Mouse (Mus musculus) lung, embryonic 15.5 days (tissue): ENCODE data around the gene Myct1. TPM values are rescaled to one million over a fixed set of nuclear protein-coding genes. Genes with fewer than 3 reads are reported as not detected.

Experiments used
- ATAC-seq: fragments of 200-750 bp; cut with Nextera tagmentation; 2 replicates; pipeline ENCODE4 v1.8.0; 2017; ENCODE audit warnings: moderate number of reproducible peaks, borderline replicate concordance; ENCODE audit not compliant: low FRiP score, low TSS enrichment; ENCODE audit errors: extremely low read depth
- H3K27ac ChIP-seq: fragments of 300-500 bp; sonication (generic); 2 replicates; pipeline ENCODE4 v1.5.1; 2015; ENCODE audit warnings: moderate library complexity, mild to moderate bottlenecking, inconsistent platforms
- H3K27me3 ChIP-seq: fragments of 300-500 bp; sonication (generic); 2 replicates; pipeline ENCODE4 v1.6.1; 2015; ENCODE audit warnings: inconsistent platforms
- H3K36me3 ChIP-seq: fragments of 300-500 bp; sonication (generic); 2 replicates; pipeline ENCODE4 v1.6.1; 2015; ENCODE audit warnings: inconsistent platforms
- H3K4me1 ChIP-seq: fragments of 300-500 bp; sonication (generic); 2 replicates; pipeline ENCODE4 v1.6.1; 2015; ENCODE audit warnings: inconsistent platforms
- H3K4me2 ChIP-seq: fragments of 300-500 bp; sonication (generic); 2 replicates; pipeline ENCODE4 v1.6.1; 2015; ENCODE audit warnings: inconsistent platforms, mild to moderate bottlenecking, moderate library complexity
- H3K4me3 ChIP-seq: fragments of 300-500 bp; sonication (generic); 2 replicates; pipeline ENCODE4 v1.5.1; 2015; ENCODE audit warnings: mild to moderate bottlenecking, inconsistent platforms
- H3K9ac ChIP-seq: fragments of 300-500 bp; sonication (generic); 2 replicates; pipeline ENCODE4 v1.6.1; 2015; ENCODE audit warnings: inconsistent platforms
- H3K9me3 ChIP-seq: fragments of 300-500 bp; sonication (generic); 2 replicates; pipeline ENCODE4 v1.6.1; 2016; ENCODE audit warnings: inconsistent platforms
- WGBS: fragments of 180-500 bp; shearing (Covaris S2); methylation state at CpG from one replicate; pipeline ENCODE4 v1.1.7; 2015; 5-methylcytosine and 5-hydroxymethylcytosine counted together
- polyA plus RNA-seq: library from polyadenylated mRNA; unstranded; fragments of >200 nt; fragmentation: Nextera tagmentation; extraction: Ambion mirVana; gene quantifications from 2 replicates; pipeline ENCODE4 v1.2.1, GENCODE M21; 2015

The Myct1 gene
- polyA plus RNA-seq, 1 experiment from 2014 or later: 10.4 TPM

DNA sequence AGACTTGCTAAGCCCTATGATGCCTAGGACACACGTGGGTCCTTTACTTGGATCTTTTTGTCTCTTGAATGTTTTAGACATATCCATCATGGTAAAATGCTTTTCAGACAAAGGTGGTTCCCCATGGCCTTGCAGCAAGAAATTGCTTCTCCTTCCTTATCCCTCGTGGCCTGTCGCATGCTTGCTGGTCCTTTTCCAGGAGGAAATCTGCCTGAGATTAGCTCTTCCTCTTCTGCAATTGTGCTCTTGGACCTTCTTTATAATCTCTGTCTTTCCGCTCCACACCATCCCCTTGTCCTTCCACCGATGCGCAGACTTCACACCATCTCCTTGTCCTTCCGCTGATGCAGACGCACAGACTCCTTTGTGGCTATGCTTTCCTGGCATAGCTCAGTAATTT, 23.5 kb upstream of the Myct1 start:
- 82% methylated on average over 8 of the region's 8 CpGs for WGBS
- no peaks in the 10 kb centered on the region for H3K4me1 ChIP-seq
- no peak overlapping the region for H3K27ac ChIP-seq
- H3K27me3 ChIP-seq: no peaks in the 10 kb centered on the region
- no peak overlapping the region for H3K4me2 ChIP-seq
- H3K36me3 ChIP-seq: no peaks in the 10 kb centered on the region
- no peak overlapping the region for H3K9ac ChIP-seq
- H3K4me3 ChIP-seq: no peak overlapping the region
- no peaks in the 10 kb centered on the region for H3K9me3 ChIP-seq
- ATAC-seq: no peak

DNA sequence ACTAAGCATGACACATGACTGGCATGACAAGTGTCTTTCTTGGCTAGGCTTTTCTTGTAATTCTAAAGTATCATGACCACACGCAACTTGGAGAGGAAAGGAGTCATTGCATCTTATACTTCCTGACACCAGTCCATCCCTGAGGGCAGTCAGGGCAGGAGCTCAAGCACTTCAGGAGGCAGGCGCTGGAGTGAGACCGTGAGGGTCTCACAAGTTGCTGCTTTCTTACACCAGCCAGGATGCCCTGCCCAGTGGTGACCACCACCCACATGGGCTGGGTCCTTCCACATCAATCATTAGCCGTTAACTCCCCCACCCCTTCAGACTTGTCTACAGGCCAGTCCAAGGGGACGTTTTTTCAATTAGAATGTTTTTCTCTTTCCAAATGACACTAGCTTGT, 22.2 kb upstream of the Myct1 start:
- Histone ChIP-seq H3K4me3 (no peak overlapping the region), H3K4me2 (no peak overlapping the region), H3K36me3 (no peaks in the 10 kb centered on the region), H3K9ac (no peak overlapping the region), H3K27me3 (no peaks in the 10 kb centered on the region), H3K9me3 (no peaks in the 10 kb centered on the region), H3K27ac (no peak overlapping the region), H3K4me1 (no peaks in the 10 kb centered on the region)
- 63% methylated on average over 5 of the region's 5 CpGs for WGBS
- ATAC-seq: no peak

DNA sequence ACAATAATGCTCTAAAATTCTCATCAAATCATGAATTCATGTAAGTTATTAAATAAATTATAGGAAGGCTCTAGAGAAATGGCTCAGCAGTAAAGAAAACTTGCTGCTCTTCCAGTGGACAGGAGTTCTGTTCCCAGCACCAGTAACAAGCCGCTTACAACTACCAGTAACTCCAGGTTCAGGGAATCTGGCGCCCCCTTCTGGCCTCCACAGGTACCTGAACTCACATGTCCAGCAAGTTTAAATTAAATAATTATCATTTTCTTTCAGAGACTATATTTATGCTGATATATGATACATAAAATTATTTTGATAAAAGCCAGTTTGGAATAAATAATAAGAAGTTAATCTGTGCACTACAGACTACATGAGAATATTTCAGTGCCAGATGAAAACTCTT, 20.2 kb upstream of the Myct1 start:
- H3K4me2 ChIP-seq: no peak overlapping the region
- no peaks in the 10 kb centered on the region for H3K27me3 ChIP-seq
- no peak overlapping the region for H3K9ac ChIP-seq
- no peaks in the 10 kb centered on the region for H3K36me3 ChIP-seq
- no peak overlapping the region for H3K4me3 ChIP-seq
- no peak overlapping the region for H3K27ac ChIP-seq
- no peaks in the 10 kb centered on the region for H3K4me1 ChIP-seq
- no peak for ATAC-seq
- 40% methylated on average over 2 of the region's 2 CpGs for WGBS
- no peaks in the 10 kb centered on the region for H3K9me3 ChIP-seq

DNA sequence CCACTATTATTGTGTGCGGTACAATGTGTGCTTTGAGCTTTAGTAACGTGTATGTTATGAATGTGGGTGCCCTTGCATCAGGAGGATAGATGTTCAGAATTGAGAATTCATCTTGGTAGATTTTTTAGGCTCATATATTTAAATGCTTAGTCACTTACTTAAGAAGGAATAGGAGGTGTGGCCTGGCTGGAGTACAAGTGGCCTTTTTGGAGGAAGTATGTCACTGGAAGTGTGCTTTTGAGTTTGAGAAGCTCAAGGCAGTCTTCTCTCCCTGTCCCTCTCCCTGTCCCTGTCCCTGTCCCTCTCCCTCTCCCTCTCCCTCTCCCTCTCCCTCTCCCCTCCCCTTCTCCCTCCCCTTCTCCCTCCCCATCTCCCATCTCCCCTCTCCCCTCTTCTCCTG, 2.5 kb upstream of the Myct1 start:
- WGBS: 75% methylated on average over 2 of the region's 2 CpGs

DNA sequence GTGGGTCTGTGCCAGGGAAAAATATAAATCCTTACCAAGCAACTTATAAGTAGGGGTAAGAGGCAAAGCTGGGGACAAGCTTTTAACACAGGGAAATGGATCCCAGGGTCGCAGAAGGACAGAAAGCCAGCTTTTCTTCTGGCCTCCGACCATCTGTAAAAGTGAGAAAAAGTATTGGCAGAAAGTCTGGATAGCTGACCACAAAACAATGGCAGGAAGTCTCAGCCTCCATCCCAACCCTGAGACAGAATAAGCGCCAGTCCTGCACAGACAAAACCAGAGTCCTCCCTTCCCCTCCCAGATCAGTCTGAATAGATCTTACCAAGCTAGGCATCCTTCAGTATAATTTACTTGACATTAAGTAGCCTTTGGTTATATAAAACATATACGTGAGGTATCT, 1.6 kb upstream of the Myct1 start:
- Histone ChIP-seq H3K9ac (no peak overlapping the region), H3K4me2 (no peak overlapping the region), H3K27ac (peak overlapping the region; percentile 70), H3K4me1 (no peaks in the 10 kb centered on the region), H3K27me3 (no peaks in the 10 kb centered on the region), H3K9me3 (no peaks in the 10 kb centered on the region), H3K4me3 (no peak overlapping the region), H3K36me3 (no peaks in the 10 kb centered on the region)
- WGBS: 66% methylated on average over 4 of the region's 4 CpGs
- peak; percentile 57; the same call in 1 of the 2 replicates for ATAC-seq

More for the DNA sequence above, 2.5 kb upstream of the Myct1 start:
- Histone ChIP-seq H3K36me3 (no peaks in the 10 kb centered on the region), H3K4me3 (no peak overlapping the region), H3K27me3 (no peaks in the 10 kb centered on the region), H3K27ac (peak overlapping the region; percentile 70), H3K9ac (no peak overlapping the region), H3K9me3 (no peaks in the 10 kb centered on the region), H3K4me2 (no peak overlapping the region), H3K4me1 (no peaks in the 10 kb centered on the region)
- ATAC-seq: no peak

DNA sequence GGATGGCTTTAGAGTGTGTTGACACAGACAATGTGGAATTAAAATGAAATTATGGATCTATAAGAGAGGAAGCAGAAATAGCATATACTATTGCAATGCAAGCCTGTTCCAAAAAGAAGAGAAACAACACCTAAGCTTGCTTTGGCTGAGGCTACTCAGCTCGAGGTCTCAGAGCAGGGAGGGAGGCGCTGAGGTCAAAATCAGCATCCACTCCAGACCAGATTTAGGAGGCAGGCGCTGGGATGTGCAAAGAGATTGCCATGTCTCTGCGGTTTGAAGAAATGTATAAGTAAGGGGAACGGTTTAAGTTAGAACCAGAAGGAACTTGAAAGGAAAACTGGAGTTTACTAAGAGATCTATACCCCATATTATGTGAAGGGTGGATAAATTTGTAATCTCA, 882 bp downstream of the Myct1 start:
- Histone ChIP-seq H3K4me2 (peak overlapping the region; percentile 4), H3K27me3 (no peaks in the 10 kb centered on the region), H3K9ac (no peak overlapping the region), H3K36me3 (no peaks in the 10 kb centered on the region), H3K4me1 (no peaks in the 10 kb centered on the region), H3K9me3 (no peaks in the 10 kb centered on the region), H3K4me3 (peak overlapping the region; percentile 17), H3K27ac (no peak overlapping the region)
- ATAC-seq: no peak
- 54% methylated on average over 5 of the region's 5 CpGs for WGBS

DNA sequence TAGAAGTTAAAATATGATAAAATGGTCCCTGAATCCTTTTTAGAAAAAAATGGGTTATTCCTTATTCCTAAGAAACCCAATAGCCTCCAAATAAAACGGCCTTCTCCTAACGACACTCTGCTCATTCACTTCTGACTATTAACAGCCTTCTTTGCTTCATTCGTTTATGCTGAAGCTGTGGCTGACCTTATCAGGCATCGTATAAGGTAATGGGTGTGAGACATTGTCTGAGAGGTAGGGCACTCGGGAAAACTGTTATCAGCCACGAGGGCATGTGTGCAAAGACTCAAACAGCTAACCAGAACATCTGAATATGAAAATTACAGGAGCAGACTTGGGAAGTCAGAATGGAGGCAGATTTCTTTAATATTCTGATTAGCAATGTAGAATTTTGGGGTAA, 3.0 kb downstream of the Myct1 start:
- WGBS: 42% methylated on average over 6 of the region's 6 CpGs
- no peaks in the 10 kb centered on the region for H3K27me3 ChIP-seq
- no peak overlapping the region for H3K4me2 ChIP-seq
- no peaks in the 10 kb centered on the region for H3K4me1 ChIP-seq
- no peaks in the 10 kb centered on the region for H3K9me3 ChIP-seq
- ATAC-seq: no peak
- no peaks in the 10 kb centered on the region for H3K36me3 ChIP-seq
- no peak overlapping the region for H3K27ac ChIP-seq
- H3K4me3 ChIP-seq: no peak overlapping the region
- no peak overlapping the region for H3K9ac ChIP-seq

DNA sequence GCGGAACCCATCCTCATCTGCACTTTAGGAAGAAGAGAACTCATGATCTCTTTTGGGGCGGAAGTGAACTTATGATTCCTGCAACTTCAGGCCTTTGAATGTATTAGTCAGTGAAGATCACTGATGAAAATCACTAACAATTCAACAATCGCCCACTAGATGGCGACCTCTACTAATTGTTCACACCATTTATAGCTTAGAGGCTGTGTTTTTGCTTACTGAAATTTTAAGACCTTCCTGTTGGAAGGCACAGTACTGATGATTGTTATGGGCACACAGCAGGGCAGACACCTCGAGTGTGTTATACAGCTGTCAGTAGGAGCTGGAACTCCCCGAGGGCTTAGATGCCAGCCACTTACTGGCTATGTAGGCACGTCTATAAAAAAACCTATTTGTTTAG, 6.5 kb downstream of the Myct1 start:
- Histone ChIP-seq H3K27ac (no peak overlapping the region), H3K4me2 (no peak overlapping the region), H3K36me3 (no peaks in the 10 kb centered on the region), H3K9ac (no peak overlapping the region), H3K9me3 (no peaks in the 10 kb centered on the region), H3K4me3 (no peak overlapping the region), H3K4me1 (no peaks in the 10 kb centered on the region), H3K27me3 (no peaks in the 10 kb centered on the region)
- WGBS: 13% methylated on average over 7 of the region's 7 CpGs
- peak; percentile 69 for ATAC-seq

DNA sequence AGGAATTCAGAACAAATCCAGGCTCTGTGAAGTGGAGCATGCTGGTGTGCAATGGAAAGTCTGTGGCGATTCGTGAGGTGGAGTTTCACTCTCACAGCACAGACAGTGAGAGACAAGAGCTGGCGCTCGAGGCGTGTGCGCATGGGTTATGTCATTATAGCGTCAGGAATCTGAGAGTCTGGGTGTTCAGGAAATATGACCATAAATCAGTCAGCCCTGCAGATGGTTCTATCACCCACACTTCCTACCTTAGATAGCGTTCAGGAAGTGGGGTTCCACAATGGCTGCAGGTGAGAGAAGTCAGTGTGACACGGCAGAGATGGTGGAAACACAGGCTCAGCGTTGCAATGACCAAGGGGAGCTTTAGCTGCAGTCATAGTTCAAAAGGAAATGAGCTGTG, 9.9 kb downstream of the Myct1 start:
- no peak overlapping the region for H3K9ac ChIP-seq
- WGBS: 66% methylated on average over 10 of the region's 10 CpGs
- H3K27me3 ChIP-seq: no peaks in the 10 kb centered on the region
- no peak for ATAC-seq
- H3K9me3 ChIP-seq: no peaks in the 10 kb centered on the region
- H3K27ac ChIP-seq: no peak overlapping the region
- no peaks in the 10 kb centered on the region for H3K36me3 ChIP-seq
- H3K4me2 ChIP-seq: no peak overlapping the region
- no peaks in the 10 kb centered on the region for H3K4me1 ChIP-seq
- H3K4me3 ChIP-seq: no peak overlapping the region

DNA sequence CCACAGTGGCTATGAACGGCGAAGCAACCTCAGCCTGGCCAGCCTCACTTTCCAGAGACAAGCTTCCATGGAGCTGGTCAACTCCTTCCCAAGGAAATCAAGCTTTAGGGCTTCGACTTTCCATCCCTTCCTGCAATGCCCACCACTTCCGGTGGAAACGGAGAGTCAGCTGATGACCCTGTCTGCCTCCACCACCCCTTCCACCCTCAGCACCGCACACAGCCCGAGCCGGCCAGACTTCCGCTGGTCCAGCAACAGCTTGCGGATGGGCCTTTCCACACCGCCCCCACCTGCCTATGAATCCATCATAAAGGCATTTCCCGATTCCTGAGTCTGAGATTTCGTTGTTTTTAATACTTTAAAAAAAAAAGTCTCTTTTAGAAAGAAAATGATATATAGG, 10.8 kb downstream of the Myct1 start:
- Histone ChIP-seq H3K27ac (no peak overlapping the region), H3K9ac (no peak overlapping the region), H3K36me3 (no peaks in the 10 kb centered on the region), H3K9me3 (no peaks in the 10 kb centered on the region), H3K4me3 (no peak overlapping the region), H3K27me3 (no peaks in the 10 kb centered on the region), H3K4me1 (no peaks in the 10 kb centered on the region), H3K4me2 (no peak overlapping the region)
- no peak for ATAC-seq
- 83% methylated on average over 13 of the region's 13 CpGs for WGBS

DNA sequence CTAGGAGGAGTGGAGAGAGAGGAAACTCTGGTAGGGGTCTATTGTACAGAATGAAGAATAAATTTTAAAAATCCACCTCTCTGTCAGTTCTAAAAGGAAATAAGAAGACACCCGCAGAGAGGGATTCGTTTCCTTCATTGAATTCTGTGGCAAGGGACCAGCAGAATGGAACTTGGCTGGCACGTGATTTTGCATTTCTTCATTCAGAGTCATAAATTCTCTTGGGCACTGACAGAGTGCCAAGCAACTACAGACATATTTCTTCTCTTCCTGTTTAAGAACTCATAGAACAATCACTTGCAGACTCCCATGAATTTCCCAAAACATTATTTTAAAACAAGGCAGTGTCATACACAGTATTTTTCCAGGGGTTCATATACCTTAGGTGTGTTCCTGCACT, 15.3 kb downstream of the Myct1 start:
- no peaks in the 10 kb centered on the region for H3K4me1 ChIP-seq
- ATAC-seq: no peak
- H3K27ac ChIP-seq: no peak overlapping the region
- no peak overlapping the region for H3K4me2 ChIP-seq
- no peak overlapping the region for H3K4me3 ChIP-seq
- H3K36me3 ChIP-seq: no peaks in the 10 kb centered on the region
- H3K9me3 ChIP-seq: no peaks in the 10 kb centered on the region
- H3K27me3 ChIP-seq: no peaks in the 10 kb centered on the region
- WGBS: 66% methylated on average over 3 of the region's 3 CpGs
- no peak overlapping the region for H3K9ac ChIP-seq

DNA sequence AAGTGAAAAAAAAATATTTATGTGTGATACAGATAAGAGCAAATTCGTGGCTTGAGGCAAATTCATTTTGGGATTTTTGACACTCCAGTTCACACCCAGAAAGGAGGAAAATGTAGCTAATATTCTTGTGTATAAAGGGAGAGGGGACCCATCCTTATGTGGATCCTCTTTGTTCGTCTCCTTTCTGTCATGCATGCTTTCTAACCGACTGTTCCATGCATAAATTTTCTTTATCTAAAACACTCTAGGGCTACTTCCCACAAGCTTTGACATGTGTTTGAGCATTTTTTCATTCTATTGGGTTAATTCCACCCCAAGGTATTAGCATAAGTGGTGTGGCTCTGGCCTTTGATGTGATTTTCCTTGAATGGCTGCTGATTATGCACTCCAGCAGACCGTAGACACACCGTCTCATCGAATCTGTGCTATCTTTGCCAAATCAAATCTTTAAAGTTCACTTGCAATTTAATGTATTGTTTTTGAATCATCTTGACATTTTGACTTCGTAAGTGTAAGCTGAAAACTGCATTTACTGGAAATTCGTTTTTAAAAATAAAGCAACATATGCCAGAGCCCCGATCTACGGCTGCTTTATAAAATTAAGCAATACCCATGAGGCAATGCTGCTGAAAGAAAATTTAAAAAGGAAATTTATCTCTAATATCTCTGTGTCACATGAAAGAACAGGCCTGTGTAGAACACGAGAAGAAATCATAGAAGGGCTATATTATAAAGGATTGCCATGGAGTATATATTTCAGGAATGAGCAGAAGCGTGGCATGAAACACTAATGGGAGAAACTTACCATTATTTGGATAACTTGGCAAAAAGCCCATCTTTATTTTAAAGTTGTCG, 21.8 kb downstream of the Myct1 start:
- H3K4me1 ChIP-seq: no peaks in the 10 kb centered on the region
- 65% methylated on average over 13 of the region's 13 CpGs for WGBS
- no peak for ATAC-seq

DNA sequence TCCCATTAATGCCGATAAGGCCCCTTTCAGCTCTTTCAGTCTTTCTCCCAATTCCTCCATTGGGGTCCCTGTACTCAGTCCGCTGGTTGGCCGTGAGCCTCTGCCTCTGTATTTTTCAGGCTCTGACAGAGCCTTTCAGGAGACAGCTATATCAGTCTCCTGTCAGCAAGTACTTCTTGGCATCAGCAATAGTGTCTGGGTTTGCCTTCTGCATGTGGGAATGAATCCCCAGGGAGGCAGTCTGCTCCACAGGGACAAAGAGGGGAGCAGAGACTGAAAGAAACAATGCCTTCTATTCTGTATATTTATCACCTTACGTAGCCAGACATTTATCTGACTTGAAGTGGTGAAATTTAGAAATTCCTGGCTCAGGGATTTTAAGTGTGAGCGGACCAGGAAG, 32.7 kb downstream of the Myct1 start:
- no peak for ATAC-seq

More for the DNA sequence above, 21.8 kb downstream of the Myct1 start:
- Histone ChIP-seq H3K9ac (no peak overlapping the region), H3K4me2 (no peak overlapping the region), H3K27ac (no peak overlapping the region), H3K36me3 (no peaks in the 10 kb centered on the region), H3K4me3 (no peak overlapping the region), H3K9me3 (no peaks in the 10 kb centered on the region), H3K27me3 (no peaks in the 10 kb centered on the region)

More for the DNA sequence above, 32.7 kb downstream of the Myct1 start:
- H3K4me2 ChIP-seq: no peak overlapping the region
- no peaks in the 10 kb centered on the region for H3K36me3 ChIP-seq
- H3K4me3 ChIP-seq: no peak overlapping the region
- H3K9me3 ChIP-seq: no peaks in the 10 kb centered on the region
- WGBS: 62% methylated on average over 5 of the region's 5 CpGs
- no peaks in the 10 kb centered on the region for H3K4me1 ChIP-seq
- H3K27ac ChIP-seq: no peak overlapping the region
- H3K9ac ChIP-seq: no peak overlapping the region
- H3K27me3 ChIP-seq: no peaks in the 10 kb centered on the region
